ENCODE assay signal across 34 mouse cellular contexts in genomic region chr14:50855788-50856187, GRCm38 (mm10). TPM values are rescaled to one million over a fixed set of nuclear protein-coding genes. Genes with fewer than 3 reads are reported as not detected.
"Had no signal": no experiment of that assay in that cellular context is flagged by ENCODE, and none has a peak within 500 bp of the region (broad histone marks: within the 10 kb centered on the region; RNA-seq: fewer than 3 reads in every experiment).

No protein-coding gene starts in this region.

- H3K4me1 ChIP-seq: heart, embryonic 12.5 days; hindbrain, embryonic 10.5 days; hindbrain, embryonic 12.5 days; kidney, embryonic 15.5 days; limb, embryonic 10.5 days; limb, embryonic 12.5 days; liver, embryonic 13.5 days; liver, embryonic 15.5 days had no signal

- H3K9me3 ChIP-seq: heart, embryonic 12.5 days; hindbrain, embryonic 10.5 days; hindbrain, embryonic 12.5 days; kidney, embryonic 15.5 days; limb, embryonic 10.5 days; limb, embryonic 12.5 days; liver, embryonic 13.5 days; liver, embryonic 15.5 days had no signal

- H3K27ac ChIP-seq: gastrocnemius, adult 2 months; heart, adult 2 months; hindbrain, embryonic 10.5 days; hindbrain, embryonic 12.5 days; hindbrain, embryonic 14.5 days; kidney, embryonic 15.5 days; kidney, postnatal 0 days; layer of hippocampus, adult 2 months; left cerebral cortex, adult 2 months; limb, embryonic 10.5 days; limb, embryonic 12.5 days; liver, embryonic 13.5 days; liver, embryonic 15.5 days had no signal

- H3K9ac ChIP-seq: heart, embryonic 12.5 days; hindbrain, embryonic 12.5 days; hindbrain, embryonic 14.5 days; kidney, embryonic 15.5 days; limb, embryonic 12.5 days; liver, embryonic 13.5 days; liver, embryonic 15.5 days had no signal

- ATAC-seq: hindbrain, embryonic 16.5 days; inflammation-experienced regulatory T-cells, adult 6 months had no signal

- H3K4me3 ChIP-seq: gastrocnemius, adult 2 months; heart, adult 2 months; heart, embryonic 12.5 days; hindbrain, embryonic 10.5 days; hindbrain, embryonic 12.5 days; kidney, embryonic 15.5 days; layer of hippocampus, adult 2 months; left cerebral cortex, adult 2 months; limb, embryonic 10.5 days; limb, embryonic 12.5 days; liver, embryonic 13.5 days; liver, embryonic 15.5 days had no signal

- H3K4me2 ChIP-seq: heart, embryonic 12.5 days; hindbrain, embryonic 12.5 days; hindbrain, embryonic 14.5 days; kidney, embryonic 15.5 days; limb, embryonic 12.5 days; liver, embryonic 11.5 days; liver, embryonic 13.5 days; liver, embryonic 15.5 days had no signal

- DNase-seq: gastrocnemius, adult 2 months; gastrocnemius, postnatal 10 days; gastrocnemius, postnatal 25 days; heart, adult 2 months; heart, postnatal 10 days; heart, postnatal 4 days; kidney, adult 11 months; kidney, adult 2 months; kidney, adult 9 months; kidney, postnatal 14 days; liver; liver, embryonic 13.5 days had no signal

- H3K27me3 ChIP-seq: heart, embryonic 12.5 days; hindbrain, embryonic 12.5 days; kidney, embryonic 15.5 days; limb, embryonic 12.5 days; liver, embryonic 13.5 days; liver, embryonic 15.5 days had no signal

RNA-seq across cellular contexts. Expression of gene Ccnb1ip1, which starts 48.3 kb away (rescaled TPM):
- total RNA-seq: gastrocnemius, adult 2 months; gastrocnemius, postnatal 10 days; gastrocnemius, postnatal 25 days; gastrocnemius, postnatal 4 days; granulocyte monocyte progenitor cell, adult 5-6 weeks; heart, adult 2 months; heart, postnatal 10 days; layer of hippocampus, adult 2 months; layer of hippocampus, postnatal 10 days; left cerebral cortex, adult 2 months; left cerebral cortex, postnatal 14 days; left cerebral cortex, postnatal 36 days had no signal
- polyA plus RNA-seq: heart, adult 2 months; heart, embryonic 12.5 days; heart, embryonic 14.5 days; heart, embryonic 16.5 days; hindbrain, embryonic 10.5 days; hindbrain, embryonic 12.5 days; hindbrain, embryonic 14.5 days; hindbrain, embryonic 16.5 days; inflammation-experienced regulatory T-cells, adult 6 months; kidney, adult 2 months; kidney, embryonic 15.5 days; kidney, postnatal 0 days; limb, embryonic 10.5 days; limb, embryonic 12.5 days; limb, embryonic 14.5 days; liver, embryonic 11.5 days; liver, embryonic 13.5 days; liver, embryonic 15.5 days had no signal
